Mouse (Mus musculus): ENCODE measurements around the gene Tex26. TPM values are rescaled to one million over a fixed set of nuclear protein-coding genes. Genes with fewer than 3 reads are reported as not detected.

Tex26 gene
- 2.2 and 3.1 TPM in 2 replicates for polyA plus RNA-seq (2015; fragmentation: Nextera tagmentation; extraction: Ambion mirVana)

DNA sequence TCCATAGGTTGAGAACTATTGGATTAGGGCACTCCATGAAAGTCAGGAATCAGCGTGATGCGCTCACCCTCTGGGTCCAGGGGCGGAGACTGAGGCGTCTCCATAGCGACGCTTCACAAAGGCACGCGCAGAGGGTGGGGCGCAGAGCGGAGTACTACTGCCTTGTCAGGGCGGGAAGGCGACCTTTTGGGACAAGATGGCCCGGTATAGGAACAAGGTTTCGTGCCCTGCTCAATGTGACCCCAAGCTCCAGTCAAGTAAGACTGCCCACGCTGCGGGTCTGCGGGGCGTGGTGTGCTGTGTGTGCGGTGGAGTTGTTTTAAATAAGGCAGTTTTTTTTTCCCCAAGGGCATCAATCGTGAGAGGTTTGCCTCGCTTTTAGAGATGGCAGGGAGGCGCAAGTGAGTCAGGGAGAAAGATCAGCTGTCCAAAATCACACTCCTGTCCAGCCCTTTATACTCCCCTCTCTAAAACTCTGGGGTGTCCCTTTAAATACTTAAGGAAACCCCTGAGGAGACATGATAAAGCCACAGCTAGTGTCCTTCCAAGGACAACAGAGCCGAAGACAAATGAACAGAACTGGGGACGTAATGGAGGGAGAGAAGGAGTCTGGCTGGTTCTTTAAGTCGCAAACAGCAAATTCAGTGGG lies at the start of gene Tex26:
Gene Tex26 (plus strand): TSS at position 130 of the 649 bp plus-strand sequence.
- Histone ChIP-seq H3K4me1 (peaks cover 38% of the 10 kb centered on the region), H3K4me3 (peak within 1 kb of the TSS; percentile 45), H3K4me2 (peak within 1 kb of the TSS; percentile 73), H3K9me3 (replicated peaks) (no peaks in the 10 kb centered on the region), H3K27me3 (no peaks in the 10 kb centered on the region), H3K9ac (peak within 1 kb of the TSS; percentile 72), H3K36me3 (ENCODE audit: poor library complexity, severe bottlenecking) (no peaks in the 10 kb centered on the region), H3K27ac (peak within 1 kb of the TSS; percentile 99)
- peak; percentile 90 for ATAC-seq
- under 1% methylated on average over 25 of the region's 25 CpGs for WGBS

DNA sequence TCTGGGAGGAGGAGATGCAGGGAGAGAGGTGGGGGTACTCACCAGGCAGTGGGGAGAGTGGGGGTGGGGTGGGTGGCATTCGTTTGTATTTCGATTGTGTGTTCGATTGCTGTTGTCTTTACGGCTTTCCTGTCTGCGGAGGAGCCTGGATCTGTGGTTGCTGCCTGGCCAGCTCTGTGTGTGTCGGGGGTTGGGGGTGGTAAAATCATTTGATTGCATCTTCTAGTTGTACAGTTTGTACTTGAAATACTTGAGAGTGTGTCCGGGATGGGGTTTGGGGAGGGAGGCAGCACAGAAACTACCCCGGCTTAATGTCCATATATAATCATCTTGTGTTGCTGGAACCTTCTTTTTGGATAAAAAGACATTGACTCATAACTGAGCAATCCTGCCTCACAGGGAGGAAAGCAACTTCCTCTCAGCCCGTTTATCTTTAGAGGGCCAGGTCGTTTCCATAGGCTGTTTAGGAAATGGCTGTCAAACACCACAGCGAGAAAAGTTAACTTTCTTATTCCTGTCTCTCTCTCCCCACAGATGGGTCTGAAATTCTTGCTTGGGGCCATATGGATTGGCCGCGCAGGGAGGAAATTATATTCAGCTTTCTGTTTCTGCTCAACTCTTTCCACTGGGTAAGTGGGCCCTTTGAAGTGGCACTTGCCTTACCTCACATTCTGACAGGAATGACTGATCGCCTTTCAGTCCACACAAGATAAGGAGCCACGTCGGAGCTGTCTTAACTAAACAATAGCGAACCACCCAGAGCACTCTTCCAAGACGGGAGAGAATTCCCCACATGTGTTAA lies 47.7 kb upstream of the Tex26 start:
- Histone ChIP-seq H3K4me2 (no peak overlapping the region), H3K27me3 (no peaks in the 10 kb centered on the region), H3K27ac (no peak overlapping the region), H3K9me3 (replicated peaks) (no peaks in the 10 kb centered on the region), H3K4me3 (no peak overlapping the region), H3K9ac (no peak overlapping the region), H3K4me1 (no peaks in the 10 kb centered on the region), H3K36me3 (ENCODE audit: poor library complexity, severe bottlenecking) (no peaks in the 10 kb centered on the region)
- 75% methylated on average over 18 of the region's 18 CpGs for WGBS
- ATAC-seq, result no peak

DNA sequence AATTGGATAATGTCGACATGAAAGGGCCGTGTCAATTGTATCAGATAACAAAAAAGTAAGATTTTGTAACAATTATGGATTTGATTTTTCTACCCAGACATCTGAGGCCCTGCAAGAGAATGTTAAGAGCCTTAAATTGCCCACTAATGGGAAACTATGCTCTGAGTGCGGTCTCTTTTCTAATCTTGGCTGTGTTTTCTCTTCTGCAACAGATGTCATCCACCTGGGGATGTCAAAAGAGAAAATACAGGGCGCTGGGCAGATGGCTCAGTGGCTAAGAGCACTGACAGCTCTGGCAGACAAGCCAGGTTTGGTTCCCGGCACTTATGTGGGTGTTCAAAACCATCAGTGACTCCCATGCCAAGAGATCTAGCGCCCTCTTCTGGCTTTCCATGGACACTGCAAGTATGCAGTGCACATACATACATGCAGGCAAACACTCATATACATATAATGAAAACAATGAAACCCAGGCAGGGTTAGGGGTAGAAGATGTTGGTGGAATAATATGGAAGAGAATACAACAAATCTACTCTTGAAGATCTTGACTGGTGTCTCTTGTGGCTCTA lies 47.0 kb upstream of the Tex26 start:
- no peak overlapping the region for H3K4me3 ChIP-seq
- H3K27ac ChIP-seq, result no peak overlapping the region
- no peaks in the 10 kb centered on the region for H3K36me3 ChIP-seq (ENCODE audit: poor library complexity, severe bottlenecking)
- H3K9me3 ChIP-seq (replicated peaks), result no peaks in the 10 kb centered on the region
- no peak overlapping the region for H3K9ac ChIP-seq
- H3K27me3 ChIP-seq, result no peaks in the 10 kb centered on the region
- no peak for ATAC-seq
- WGBS, result 83% methylated on average over 6 of the region's 6 CpGs
- no peaks in the 10 kb centered on the region for H3K4me1 ChIP-seq
- no peak overlapping the region for H3K4me2 ChIP-seq

DNA sequence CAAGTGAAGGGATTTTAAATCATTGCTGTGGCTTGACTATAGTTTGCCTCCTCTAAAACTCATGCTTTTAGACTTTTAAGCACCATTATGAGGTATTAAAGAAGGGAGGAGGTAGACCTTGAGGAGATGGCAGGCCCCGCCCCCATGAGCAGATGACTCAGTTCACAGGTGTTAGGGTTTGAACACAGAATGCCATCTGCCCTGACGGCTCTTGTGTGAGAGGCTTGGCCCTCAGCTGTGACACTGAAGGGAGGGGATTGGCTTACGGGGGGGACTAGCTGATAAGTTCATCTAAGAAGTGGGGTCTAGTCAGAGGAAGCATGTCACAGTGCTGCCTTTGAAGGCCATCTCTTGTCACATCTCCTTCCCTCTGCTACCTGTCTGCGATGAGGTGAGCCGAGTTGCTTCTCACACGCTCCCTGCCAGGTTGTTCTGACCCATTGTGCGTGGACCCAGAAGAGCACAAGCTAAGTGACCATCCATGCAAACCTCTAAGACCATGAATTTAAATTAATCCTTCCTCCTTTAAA lies 37.9 kb upstream of the Tex26 start:
- Histone ChIP-seq H3K4me2 (no peak overlapping the region), H3K9ac (no peak overlapping the region), H3K4me1 (no peaks in the 10 kb centered on the region), H3K27ac (no peak overlapping the region), H3K27me3 (no peaks in the 10 kb centered on the region), H3K36me3 (ENCODE audit: poor library complexity, severe bottlenecking) (0 out of 2 replicates have a peak, but pooled peaks cover 2% of the 10 kb centered on the region), H3K4me3 (no peak overlapping the region), H3K9me3 (replicated peaks) (no peaks in the 10 kb centered on the region; the same call in none of the 2 replicates)
- 86% methylated on average over 7 of the region's 7 CpGs for WGBS
- ATAC-seq, result no peak

DNA sequence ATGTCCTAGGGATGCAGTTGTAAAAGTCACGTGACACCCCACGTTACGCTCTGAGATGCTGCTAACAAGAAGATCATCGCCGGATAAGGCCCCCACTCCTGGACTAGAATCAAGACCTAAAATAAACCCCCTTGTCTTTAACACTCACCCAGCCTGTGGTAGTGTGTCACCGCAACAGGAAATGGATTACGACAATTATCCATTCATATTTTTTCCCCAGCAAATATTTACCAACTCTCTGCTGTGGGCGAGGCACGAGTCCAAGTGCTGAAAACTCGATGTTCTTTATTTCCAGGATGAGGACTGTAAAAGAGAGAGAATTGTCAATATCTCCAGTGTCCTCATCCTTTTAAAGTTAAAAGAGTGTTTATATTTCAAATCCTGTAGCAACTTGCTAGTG lies 37.4 kb upstream of the Tex26 start:
- Histone ChIP-seq H3K4me3 (no peak overlapping the region), H3K9ac (no peak overlapping the region), H3K36me3 (ENCODE audit: poor library complexity, severe bottlenecking) (0 out of 2 replicates have a peak, but pooled peaks cover 2% of the 10 kb centered on the region), H3K4me2 (no peak overlapping the region), H3K9me3 (replicated peaks) (no peaks in the 10 kb centered on the region; the same call in none of the 2 replicates), H3K27ac (no peak overlapping the region), H3K4me1 (no peaks in the 10 kb centered on the region), H3K27me3 (no peaks in the 10 kb centered on the region)
- 94% methylated on average over 10 of the region's 10 CpGs for WGBS
- no peak for ATAC-seq

DNA sequence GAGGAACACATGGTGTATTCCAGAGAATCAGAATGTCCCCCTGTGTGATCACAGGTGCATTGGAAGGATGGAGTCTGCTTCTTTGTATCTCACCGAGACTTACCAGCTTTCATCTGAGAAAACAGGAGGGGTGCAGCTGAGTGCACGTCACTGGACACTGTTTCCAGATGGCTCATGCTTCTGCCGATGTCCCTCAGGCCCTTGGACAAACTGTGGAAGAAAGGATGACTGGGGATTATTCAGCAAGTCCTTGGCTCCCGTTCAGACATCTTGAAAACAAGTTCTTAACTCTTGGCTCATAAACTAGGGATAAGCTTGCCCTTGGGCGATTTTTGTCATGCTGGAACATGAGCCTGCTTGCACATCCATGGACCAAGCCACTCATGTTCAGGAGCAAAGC lies 36.1 kb upstream of the Tex26 start:
- WGBS, result 82% methylated on average over 5 of the region's 5 CpGs
- ATAC-seq, result peak; percentile 10; the same call in 1 of the 2 replicates
- Histone ChIP-seq H3K4me2 (no peak overlapping the region), H3K9ac (no peak overlapping the region), H3K36me3 (ENCODE audit: poor library complexity, severe bottlenecking) (0 out of 2 replicates have a peak, but pooled peaks cover 2% of the 10 kb centered on the region), H3K27me3 (no peaks in the 10 kb centered on the region), H3K4me3 (no peak overlapping the region), H3K27ac (no peak overlapping the region), H3K4me1 (no peaks in the 10 kb centered on the region), H3K9me3 (replicated peaks) (no peaks in the 10 kb centered on the region; the same call in none of the 2 replicates)

DNA sequence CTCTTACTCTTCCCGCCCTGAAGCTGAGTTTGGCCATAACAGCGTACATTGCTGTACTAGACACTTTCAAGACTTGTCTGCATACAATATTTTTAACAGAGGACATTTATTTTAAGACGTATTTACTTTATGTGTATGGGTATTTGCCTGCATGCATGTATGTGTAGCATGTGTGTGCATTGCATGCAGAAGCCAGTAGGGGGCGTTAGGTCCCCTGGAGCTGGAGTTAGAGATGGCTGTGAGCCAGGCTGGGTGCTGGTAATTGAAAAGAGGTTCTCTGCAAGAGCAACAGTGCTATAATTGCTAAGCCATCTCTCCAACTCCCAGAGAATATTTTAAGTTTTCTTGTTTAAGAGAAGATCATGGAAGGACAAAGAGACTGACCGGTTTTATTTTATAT lies 34.8 kb upstream of the Tex26 start:
- ATAC-seq, result no peak
- H3K9me3 ChIP-seq (replicated peaks), result no peaks in the 10 kb centered on the region; the same call in none of the 2 replicates
- no peak overlapping the region for H3K4me2 ChIP-seq
- H3K4me1 ChIP-seq, result no peaks in the 10 kb centered on the region
- no peak overlapping the region for H3K4me3 ChIP-seq
- WGBS, result 81% methylated on average over 5 of the region's 5 CpGs
- H3K36me3 ChIP-seq (ENCODE audit: poor library complexity, severe bottlenecking), result 0 out of 2 replicates have a peak, but pooled peaks cover 2% of the 10 kb centered on the region
- no peak overlapping the region for H3K9ac ChIP-seq
- no peaks in the 10 kb centered on the region for H3K27me3 ChIP-seq
- H3K27ac ChIP-seq, result no peak overlapping the region

DNA sequence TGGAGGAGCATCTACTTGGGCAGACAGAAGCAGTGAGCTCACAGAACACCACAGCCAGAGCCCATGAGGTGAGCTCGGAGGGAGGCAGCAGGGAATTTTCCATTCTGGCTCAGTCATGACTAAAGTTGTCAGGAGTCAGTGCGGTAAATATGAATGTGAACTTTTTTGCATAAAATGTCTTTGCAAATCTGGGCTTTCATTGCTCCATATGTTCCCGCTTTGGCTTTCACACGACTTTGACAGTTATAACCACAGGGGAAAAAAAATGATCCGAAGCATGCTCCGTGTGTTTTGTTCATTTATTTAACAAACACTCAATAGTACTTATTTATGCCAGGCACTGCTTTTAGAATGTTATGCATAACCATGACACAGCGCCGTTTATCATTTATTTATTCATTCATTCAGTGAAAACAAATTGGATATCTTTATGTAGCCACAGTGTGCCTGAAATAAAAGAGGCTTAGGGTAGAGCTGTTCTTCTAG lies 32.6 kb upstream of the Tex26 start:
- H3K9me3 ChIP-seq (replicated peaks), result no peaks in the 10 kb centered on the region; the same call in none of the 2 replicates
- 0 out of 2 replicates have a peak, but pooled peaks cover 2% of the 10 kb centered on the region for H3K36me3 ChIP-seq (ENCODE audit: poor library complexity, severe bottlenecking)
- no peak overlapping the region for H3K27ac ChIP-seq
- 0 out of 2 replicates have a peak, but pooled peaks cover under 1% of the 10 kb centered on the region for H3K27me3 ChIP-seq
- peaks cover 12% of the 10 kb centered on the region for H3K4me1 ChIP-seq
- no peak overlapping the region for H3K4me2 ChIP-seq
- ATAC-seq, result peak; percentile 65; the same call in 1 of the 2 replicates
- H3K9ac ChIP-seq, result no peak overlapping the region
- 78% methylated on average over 8 of the region's 8 CpGs for WGBS
- no peak overlapping the region for H3K4me3 ChIP-seq

DNA sequence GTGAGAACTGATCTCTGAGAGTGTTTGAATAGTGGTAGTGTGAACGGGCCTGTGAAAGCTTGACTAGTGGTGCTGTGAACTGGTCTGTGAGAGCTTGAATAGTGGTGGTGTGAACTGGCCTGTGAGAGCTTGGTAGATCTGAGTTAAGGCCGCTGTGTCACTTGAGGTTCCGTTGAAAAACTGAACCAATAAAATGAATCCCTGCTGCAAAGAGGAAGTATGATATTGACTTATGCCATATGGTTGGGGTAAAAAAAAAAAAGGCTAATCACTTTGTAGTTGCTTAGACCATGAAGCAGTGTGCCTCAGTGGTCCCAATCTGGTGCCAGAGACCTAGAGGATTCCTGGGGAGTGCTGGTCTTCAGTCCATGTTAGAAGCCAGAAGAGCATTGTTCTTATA lies 30.0 kb upstream of the Tex26 start:
- no peak overlapping the region for H3K4me3 ChIP-seq
- H3K36me3 ChIP-seq (ENCODE audit: poor library complexity, severe bottlenecking), result 0 out of 2 replicates have a peak, but pooled peaks cover 2% of the 10 kb centered on the region
- no peak overlapping the region for H3K9ac ChIP-seq
- no peak overlapping the region for H3K4me2 ChIP-seq
- H3K27me3 ChIP-seq, result peaks cover 11% of the 10 kb centered on the region; the same call in 1 of the 2 replicates
- no peaks in the 10 kb centered on the region; the same call in none of the 2 replicates for H3K9me3 ChIP-seq (replicated peaks)
- 89% methylated on average over 3 of the region's 3 CpGs for WGBS
- peaks cover 18% of the 10 kb centered on the region for H3K4me1 ChIP-seq
- no peak for ATAC-seq
- H3K27ac ChIP-seq, result no peak overlapping the region

DNA sequence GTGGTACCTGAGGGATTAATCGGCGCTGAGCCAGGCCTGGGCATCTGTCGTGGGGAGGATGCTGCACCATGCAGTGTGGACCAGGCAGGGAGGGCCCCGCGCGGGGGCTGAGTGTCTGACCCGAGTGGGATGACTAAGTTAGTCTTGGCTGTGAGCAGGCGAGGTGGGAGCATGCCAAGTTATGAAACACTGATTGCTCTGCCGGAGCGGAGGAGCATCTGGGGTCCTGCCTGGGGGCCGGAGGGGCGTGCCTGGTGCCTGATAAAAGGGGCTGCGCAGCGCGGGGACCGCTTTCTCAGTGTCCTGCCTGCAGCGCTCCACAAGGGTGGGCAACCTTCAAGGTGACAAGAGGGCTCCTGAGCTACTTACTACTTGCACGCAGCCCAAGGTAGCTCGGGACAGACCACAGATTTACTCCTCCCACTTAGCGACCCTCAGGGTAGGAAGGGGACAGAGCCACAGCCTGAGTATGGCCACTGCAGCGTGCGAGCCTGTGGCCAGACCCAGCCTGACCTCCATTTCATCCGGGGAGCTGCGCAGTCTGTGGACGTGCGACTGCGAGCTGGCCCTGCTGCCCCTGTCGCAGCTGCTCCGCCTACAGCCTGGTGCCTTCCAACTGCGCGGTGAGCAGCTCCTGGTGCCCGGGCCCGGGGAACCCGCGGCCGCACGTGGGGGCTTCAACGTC lies 27.8 kb upstream of the Tex26 start, which contains the start of gene Medag:
Gene Medag (plus strand): TSS at position 241 of the 685 bp plus-strand sequence.
- Histone ChIP-seq H3K4me1 (peaks cover 18% of the 10 kb centered on the region), H3K36me3 (ENCODE audit: poor library complexity, severe bottlenecking) (no peaks in the 10 kb centered on the region), H3K27ac (peak within 1 kb of the TSS; percentile 25; the same call in 1 of the 2 replicates), H3K4me2 (peak within 1 kb of the TSS; percentile 66), H3K27me3 (peaks cover 11% of the 10 kb centered on the region; the same call in 1 of the 2 replicates), H3K9ac (peak within 1 kb of the TSS; percentile 61), H3K4me3 (peak within 1 kb of the TSS; percentile 33), H3K9me3 (replicated peaks) (no peaks in the 10 kb centered on the region; the same call in 1 of the 2 replicates)
- peak; percentile 73 for ATAC-seq
- WGBS, result 4% methylated on average over 38 of the region's 38 CpGs

DNA sequence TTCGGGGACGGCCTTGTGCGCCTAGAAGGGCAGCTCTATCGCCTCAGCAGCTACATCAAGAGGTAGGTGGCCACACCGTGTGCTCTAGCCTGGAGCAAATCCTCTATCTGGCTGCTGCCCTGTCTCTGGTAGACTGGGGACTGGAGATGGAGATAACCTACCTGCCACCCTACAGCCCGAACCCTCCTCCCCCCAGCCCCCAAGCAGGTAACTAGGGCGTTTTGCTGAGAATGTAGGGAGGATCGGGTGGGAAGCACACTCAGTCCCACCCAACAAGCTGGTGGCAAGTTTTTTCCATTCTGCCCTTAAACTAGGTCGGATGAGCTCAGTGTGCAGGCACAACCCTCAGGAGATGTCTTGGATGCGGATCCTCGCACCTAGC lies 27.3 kb upstream of the Tex26 start:
- ATAC-seq, result peak; percentile 57; the same call in 1 of the 2 replicates
- H3K9ac ChIP-seq, result peak overlapping the region; percentile 61
- peaks cover 18% of the 10 kb centered on the region for H3K4me1 ChIP-seq
- H3K4me3 ChIP-seq, result peak overlapping the region; percentile 33
- 31% methylated on average over 11 of the region's 11 CpGs for WGBS
- H3K27me3 ChIP-seq, result peaks cover 11% of the 10 kb centered on the region; the same call in 1 of the 2 replicates
- H3K27ac ChIP-seq, result no peak overlapping the region
- peak overlapping the region; percentile 66 for H3K4me2 ChIP-seq
- peaks cover under 1% of the 10 kb centered on the region; the same call in 1 of the 2 replicates for H3K9me3 ChIP-seq (replicated peaks)
- no peaks in the 10 kb centered on the region for H3K36me3 ChIP-seq (ENCODE audit: poor library complexity, severe bottlenecking)
